Mouse (Mus musculus) midbrain, postnatal 0 days (tissue): ENCODE measurements around the gene Spi1. TPM values are rescaled to one million over a fixed set of nuclear protein-coding genes. Genes with fewer than 3 reads are reported as not detected.

ENCODE experiments used
- ATAC-seq: fragments of 200-750 bp; cut with Nextera tagmentation; 2 replicates; pipeline ENCODE4 v1.8.0; 2017; ENCODE audit warnings: moderate number of reproducible peaks, mild to moderate bottlenecking, moderate TSS enrichment, moderate library complexity; ENCODE audit not compliant: low FRiP score
- DNase-seq: peaks from one replicate; pipeline ENCODE4 v3.0.0-alpha.2; 2015; ENCODE audit warnings: low spot score
- H3K27ac ChIP-seq: fragments of 300-500 bp; sonication (generic); 2 replicates; pipeline ENCODE4 v1.5.1; 2014; ENCODE audit warnings: low read depth, mild to moderate bottlenecking, low read length, mixed read lengths
- H3K27me3 ChIP-seq: fragments of 300-500 bp; sonication (generic); 2 replicates; pipeline ENCODE4 v1.6.1; 2014; ENCODE audit warnings: low read length, control low read depth, mixed read lengths; ENCODE audit not compliant: insufficient read depth
- H3K36me3 ChIP-seq: fragments of 300-500 bp; sonication (generic); 2 replicates; pipeline ENCODE4 v1.6.1; 2014; ENCODE audit warnings: low read length, control low read depth, mixed read lengths; ENCODE audit not compliant: insufficient read depth
- H3K4me1 ChIP-seq: fragments of 300-500 bp; sonication (generic); 2 replicates; pipeline ENCODE4 v1.6.1; 2014; ENCODE audit warnings: mild to moderate bottlenecking, control low read depth, antibody characterized with exemption, low read length, mixed read lengths; ENCODE audit not compliant: insufficient read depth
- H3K4me2 ChIP-seq: fragments of 300-500 bp; sonication (generic); 2 replicates; pipeline ENCODE4 v1.6.1; 2014; ENCODE audit warnings: low read depth, mild to moderate bottlenecking, low read length, mixed read lengths; ENCODE audit not compliant: poor library complexity, severe bottlenecking
- H3K4me3 ChIP-seq: fragments of 300-500 bp; sonication (generic); 2 replicates; pipeline ENCODE4 v1.5.1; 2014; ENCODE audit warnings: low read depth, mild to moderate bottlenecking, low read length, moderate library complexity
- H3K9ac ChIP-seq: fragments of 300-500 bp; sonication (generic); replicated peaks from 2 replicates; pipeline ENCODE4 v1.6.1; 2014; ENCODE audit warnings: mild to moderate bottlenecking, low read length, moderate library complexity, mixed read lengths; ENCODE audit not compliant: poor library complexity, severe bottlenecking
- H3K9me3 ChIP-seq: fragments of 300-500 bp; sonication (generic); 2 replicates; pipeline ENCODE4 v1.6.1; 2016; ENCODE audit warnings: low read length, control low read depth
- CTCF ChIP-seq: IDR thresholded peaks from 2 replicates; pipeline ENCODE4 v1.5.1; 2016; ENCODE audit warnings: antibody characterized with exemption, mild to moderate bottlenecking
- WGBS: fragments of 180-500 bp; shearing (Covaris S2); extraction: QIAGEN DNeasy Blood & Tissue Kit; methylation state at CpG from one replicate; pipeline ENCODE4 v1.1.7; 2014; 5-methylcytosine and 5-hydroxymethylcytosine counted together
- polyA plus RNA-seq: library from polyadenylated mRNA; unstranded; fragments of >200 nt; fragmentation: Nextera tagmentation; extraction: Ambion mirVana; gene quantifications from 2 replicates; pipeline ENCODE4 v1.2.1, GENCODE M21; 2015
- total RNA-seq: library from RNA; depleted of rRNA; stranded (reverse); fragments of >200 nt; gene quantifications from 2 replicates; pipeline ENCODE4 v1.2.3, GENCODE M21; 2014

Gene Spi1
- total and polyA plus RNA-seq, 2 experiments from 2014 or later = 4.2 to 10.0 TPM

DNA sequence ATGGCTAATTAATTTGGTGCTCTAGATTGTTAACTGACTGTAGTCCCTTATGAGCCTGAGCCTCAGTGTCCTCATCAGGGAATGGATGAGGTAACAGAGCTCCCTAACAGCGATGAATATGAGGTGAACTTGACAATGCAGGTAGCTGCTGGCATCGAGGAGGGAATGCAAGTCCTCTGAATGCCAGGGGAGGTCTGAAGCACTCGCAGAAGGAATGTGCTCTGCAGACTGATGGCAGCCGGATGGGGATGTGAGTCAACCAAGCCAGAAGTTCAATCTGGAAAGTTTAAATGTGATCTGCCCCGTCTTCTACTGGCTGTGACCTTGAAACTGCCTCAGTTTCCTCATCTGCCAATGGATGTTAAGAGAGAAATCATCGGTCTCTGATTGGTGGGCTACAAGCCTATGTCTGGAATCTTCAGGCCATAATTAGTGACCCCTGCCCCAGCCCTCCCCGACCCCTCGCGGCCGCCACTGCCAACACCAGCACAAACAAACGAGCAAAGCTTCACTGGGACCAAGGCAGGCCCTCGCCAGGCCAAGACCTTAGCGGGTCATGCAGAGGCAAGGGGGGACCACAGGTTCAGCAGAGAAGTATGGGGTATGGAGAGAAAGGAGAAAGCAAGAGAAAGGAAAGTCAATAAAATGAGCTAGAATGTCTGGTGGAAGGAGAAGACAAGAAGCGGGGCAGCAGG is 12.7 kb upstream of the Spi1 start:
- Histone ChIP-seq H3K27me3 (no peaks in the 10 kb centered on the region), H3K9me3 (no peaks in the 10 kb centered on the region), H3K27ac (peak overlapping the region; percentile 82), H3K4me1 (peaks cover 11% of the 10 kb centered on the region), H3K4me2 (peak overlapping the region; percentile 92), H3K36me3 (peaks cover 9% of the 10 kb centered on the region), H3K4me3 (peak overlapping the region; percentile 75), H3K9ac (peak overlapping the region; percentile 76)
- ATAC-seq = 0 out of 2 replicates have a peak, but pooled peaks have one; percentile 4
- no peak for DNase-seq
- no peak for TF ChIP-seq CTCF
- WGBS = 10% methylated on average over 14 of the region's 14 CpGs

DNA sequence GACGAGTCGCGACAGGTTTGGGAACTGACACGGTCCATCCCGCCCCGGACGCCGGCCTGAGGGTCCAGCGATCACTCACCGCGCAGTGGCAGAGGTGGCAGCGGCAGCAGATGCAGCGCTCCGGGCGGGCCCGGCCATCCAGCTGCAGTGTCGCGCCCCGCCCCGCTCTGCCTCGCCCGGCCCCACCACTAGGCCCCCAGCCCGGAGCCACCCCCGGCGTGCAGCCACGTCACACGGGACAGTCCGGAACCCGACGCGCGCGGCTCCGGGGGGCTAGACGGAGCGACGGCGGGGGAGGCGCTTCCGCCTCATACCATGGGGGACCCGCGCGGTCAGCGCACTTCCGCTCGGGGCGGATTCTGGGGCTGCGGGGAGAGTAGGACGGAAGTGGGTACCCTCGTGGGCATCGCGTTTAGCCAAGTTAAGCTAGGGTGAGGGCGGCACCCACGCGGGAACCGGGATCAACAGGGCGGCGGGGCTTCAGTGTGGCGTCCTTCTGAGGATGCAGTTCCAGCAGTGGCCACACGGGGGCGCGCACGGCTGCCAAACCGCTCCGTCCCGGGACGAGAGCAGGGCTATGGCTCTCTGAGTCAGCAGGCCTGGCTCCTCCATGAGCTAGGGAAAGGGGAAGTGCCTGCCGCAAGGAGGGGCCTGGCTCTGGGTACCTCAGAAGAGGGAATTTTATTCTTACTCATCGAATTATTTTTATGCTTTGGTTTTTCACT is 12.0 kb upstream of the Spi1 start, which contains the start of gene Slc39a13:
Gene Slc39a13, minus strand, starts transcription at position 342 of the 725 bp plus-strand sequence.
- WGBS = under 1% methylated on average over 63 of the region's 69 CpGs
- peak; percentile 96 for ATAC-seq

DNA sequence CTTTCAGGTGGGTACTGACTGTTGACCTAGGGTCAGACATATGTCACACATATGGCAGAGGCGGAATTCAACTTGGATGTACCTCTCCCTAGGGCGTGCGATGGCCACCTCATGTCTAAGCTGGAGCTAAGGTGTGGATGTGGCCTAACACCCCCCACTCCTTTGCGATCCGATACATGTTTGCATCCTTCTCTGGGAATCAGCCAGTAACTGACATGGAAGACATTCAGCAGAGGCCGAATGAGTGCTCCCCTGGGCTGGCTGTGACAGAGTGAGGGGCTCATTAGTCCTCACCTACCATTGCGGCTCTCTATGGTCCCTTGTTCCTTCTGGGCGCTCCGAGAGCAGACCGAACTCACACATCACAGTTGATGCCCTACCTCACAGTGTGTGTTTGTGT is 11.1 kb upstream of the Spi1 start:
- no peak for TF ChIP-seq CTCF
- Histone ChIP-seq H3K9ac (peak overlapping the region; percentile 76; the same call in 1 of the 2 replicates), H3K27ac (peak overlapping the region; percentile 82), H3K4me3 (peak overlapping the region; percentile 75), H3K27me3 (no peaks in the 10 kb centered on the region), H3K4me1 (peaks cover 11% of the 10 kb centered on the region), H3K4me2 (peak overlapping the region; percentile 92), H3K36me3 (peaks cover 4% of the 10 kb centered on the region; the same call in 1 of the 2 replicates), H3K9me3 (no peaks in the 10 kb centered on the region)
- WGBS = 85% methylated on average over 10 of the region's 10 CpGs
- DNase-seq (no peak), ATAC-seq (no peak)

More for the DNA sequence above, 12.0 kb upstream of the Spi1 start, which contains the start of gene Slc39a13:
- Histone ChIP-seq H3K4me1 (peaks cover 11% of the 10 kb centered on the region), H3K4me2 (peak within 1 kb of the TSS; percentile 92), H3K9ac (peak within 1 kb of the TSS; percentile 76), H3K9me3 (no peaks in the 10 kb centered on the region), H3K27ac (peak within 1 kb of the TSS; percentile 82), H3K36me3 (peaks cover 4% of the 10 kb centered on the region; the same call in 1 of the 2 replicates), H3K27me3 (no peaks in the 10 kb centered on the region), H3K4me3 (peak within 1 kb of the TSS; percentile 75)
- peak; percentile 99 for TF ChIP-seq CTCF
- DNase-seq = peak; percentile 97

DNA sequence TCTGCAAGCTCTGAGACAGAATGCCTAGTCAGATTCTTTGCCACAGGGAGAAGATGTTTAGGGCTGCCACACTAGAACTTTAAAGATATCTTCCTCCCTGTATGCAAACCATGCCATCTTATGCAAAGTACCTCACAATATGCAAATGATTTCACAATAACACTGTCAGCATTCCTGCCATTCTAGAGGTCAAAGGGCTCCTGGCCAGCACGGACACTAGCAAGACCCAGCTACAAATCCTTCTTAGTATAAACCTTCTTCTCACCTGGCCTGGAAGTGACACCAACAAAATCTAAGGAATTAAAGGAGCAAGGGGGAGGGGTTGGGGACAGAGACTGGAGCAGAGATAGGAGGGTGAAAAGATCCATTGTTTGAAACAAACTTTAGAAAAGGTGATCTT is 10.1 kb upstream of the Spi1 start:
- Histone ChIP-seq H3K36me3 (no peaks in the 10 kb centered on the region), H3K4me1 (peaks cover 11% of the 10 kb centered on the region), H3K27ac (no peak overlapping the region), H3K9me3 (no peaks in the 10 kb centered on the region), H3K27me3 (no peaks in the 10 kb centered on the region), H3K4me2 (no peak overlapping the region), H3K9ac (no peak overlapping the region), H3K4me3 (no peak overlapping the region)
- WGBS = 41% methylated on average over 1 of the region's 1 CpGs
- DNase-seq (no peak), ATAC-seq (no peak)
- no peak for TF ChIP-seq CTCF

DNA sequence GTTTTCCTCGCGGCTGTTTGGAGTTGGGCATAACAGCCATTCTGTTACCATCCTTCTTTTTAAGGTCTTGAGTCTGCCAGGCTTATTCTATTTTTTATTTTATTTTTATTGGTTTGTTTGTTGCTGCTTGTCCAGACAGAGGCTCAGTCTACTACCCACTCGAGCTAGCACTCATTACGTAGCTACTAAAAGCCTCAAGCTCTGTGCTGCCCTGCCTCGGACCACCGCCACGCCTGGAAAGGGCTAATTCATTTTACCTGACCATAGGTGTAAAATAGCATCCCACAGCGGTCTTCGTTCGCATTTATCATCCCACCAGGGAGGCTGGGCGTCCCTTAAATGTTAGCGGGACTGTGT is 4.3 kb upstream of the Spi1 start:
- Histone ChIP-seq H3K4me1 (0 out of 2 replicates have a peak, but pooled peaks cover 3% of the 10 kb centered on the region), H3K4me2 (peak overlapping the region; percentile 87), H3K9ac (peak overlapping the region; percentile 69), H3K36me3 (no peaks in the 10 kb centered on the region), H3K9me3 (no peaks in the 10 kb centered on the region), H3K4me3 (peak overlapping the region; percentile 46), H3K27ac (0 out of 2 replicates have a peak overlapping the region, but pooled peaks have one; percentile 32), H3K27me3 (no peaks in the 10 kb centered on the region)
- ATAC-seq (peak; percentile 50; the same call in 1 of the 2 replicates), DNase-seq (no peak)
- no peak for TF ChIP-seq CTCF
- 10% methylated on average over 12 of the region's 12 CpGs for WGBS
